Mouse (Mus musculus) stomach, embryonic 15.5 days (tissue): ENCODE results near the gene Gm20661. TPM values are rescaled to one million over a fixed set of nuclear protein-coding genes. Genes with fewer than 3 reads are reported as not detected.

Source experiments
- ATAC-seq: fragments of 200-750 bp; cut with Nextera tagmentation; 2 replicates; pipeline ENCODE4 v1.8.0; 2017; ENCODE audit warnings: low read depth, moderate number of reproducible peaks, moderate TSS enrichment; ENCODE audit not compliant: insufficient read depth, low FRiP score
- H3K27ac ChIP-seq: fragments of 300-500 bp; sonication (generic); 2 replicates; pipeline ENCODE4 v1.5.1; 2015; ENCODE audit warnings: mild to moderate bottlenecking, inconsistent platforms
- H3K27me3 ChIP-seq: fragments of 300-500 bp; sonication (generic); replicated peaks from 2 replicates; pipeline ENCODE4 v1.6.1; 2015; ENCODE audit warnings: inconsistent platforms
- H3K36me3 ChIP-seq: fragments of 300-500 bp; sonication (generic); 2 replicates; pipeline ENCODE4 v1.6.1; 2015; ENCODE audit warnings: inconsistent platforms
- H3K4me1 ChIP-seq: fragments of 300-500 bp; sonication (generic); 2 replicates; pipeline ENCODE4 v1.6.1; 2015; ENCODE audit warnings: inconsistent platforms
- H3K4me2 ChIP-seq: fragments of 300-500 bp; sonication (generic); 2 replicates; pipeline ENCODE4 v1.6.1; 2015; ENCODE audit warnings: mild to moderate bottlenecking, inconsistent platforms
- H3K4me3 ChIP-seq: fragments of 300-500 bp; sonication (generic); replicated peaks from 2 replicates; pipeline ENCODE4 v1.5.1; 2015; ENCODE audit warnings: inconsistent platforms
- H3K9ac ChIP-seq: fragments of 300-500 bp; sonication (generic); 2 replicates; pipeline ENCODE4 v1.6.1; 2015; ENCODE audit warnings: inconsistent platforms
- H3K9me3 ChIP-seq: fragments of 300-500 bp; sonication (generic); 2 replicates; pipeline ENCODE4 v1.6.1; 2016; ENCODE audit warnings: inconsistent platforms
- WGBS: fragments of 180-500 bp; shearing (Covaris S2); methylation state at CpG from one replicate; pipeline ENCODE4 v1.1.7; 2015; 5-methylcytosine and 5-hydroxymethylcytosine counted together
- polyA plus RNA-seq: library from polyadenylated mRNA; unstranded; fragments of >200 nt; fragmentation: Nextera tagmentation; extraction: Ambion mirVana; gene quantifications from 2 replicates; pipeline ENCODE4 v1.2.1, GENCODE M21; 2015

Gm20661 gene
- polyA plus RNA-seq, 1 experiment from 2014 or later = 6.1 TPM

GRCm38 (mm10) chr9:107955613-107956289 lies 27.1 kb upstream of the Gm20661 start:
- Histone ChIP-seq H3K9ac (no peak overlapping the region), H3K4me3 (no peak overlapping the region), H3K36me3 (peaks cover 19% of the 10 kb centered on the region; the same call in 1 of the 2 replicates), H3K27me3 (no peaks in the 10 kb centered on the region), H3K9me3 (no peaks in the 10 kb centered on the region), H3K4me2 (no peak overlapping the region), H3K27ac (no peak overlapping the region), H3K4me1 (peaks cover 9% of the 10 kb centered on the region)
- no peak for ATAC-seq
- 72% methylated on average over 6 of the region's 6 CpGs for WGBS

GRCm38 (mm10) chr9:107957141-107957540 lies 25.7 kb upstream of the Gm20661 start:
- H3K36me3 ChIP-seq = peaks cover 19% of the 10 kb centered on the region; the same call in 1 of the 2 replicates
- no peak for ATAC-seq

GRCm38 (mm10) chr9:107959896-107960295 lies 23.0 kb upstream of the Gm20661 start:
- Histone ChIP-seq H3K4me3 (no peak overlapping the region), H3K27me3 (no peaks in the 10 kb centered on the region), H3K4me2 (no peak overlapping the region), H3K9me3 (no peaks in the 10 kb centered on the region), H3K36me3 (peaks cover 19% of the 10 kb centered on the region; the same call in 1 of the 2 replicates), H3K4me1 (no peaks in the 10 kb centered on the region), H3K27ac (no peak overlapping the region), H3K9ac (no peak overlapping the region)
- ATAC-seq = no peak
- WGBS = 59% methylated on average over 6 of the region's 6 CpGs

More at GRCm38 (mm10) chr9:107957141-107957540, 25.7 kb upstream of the Gm20661 start:
- WGBS = 61% methylated on average over 6 of the region's 6 CpGs
- H3K27ac ChIP-seq = no peak overlapping the region
- H3K4me3 ChIP-seq = no peak overlapping the region
- no peak overlapping the region for H3K9ac ChIP-seq
- H3K9me3 ChIP-seq = no peaks in the 10 kb centered on the region
- no peaks in the 10 kb centered on the region for H3K4me1 ChIP-seq
- no peaks in the 10 kb centered on the region for H3K27me3 ChIP-seq
- H3K4me2 ChIP-seq = no peak overlapping the region

GRCm38 (mm10) chr9:107960928-107961327 lies 21.9 kb upstream of the Gm20661 start:
- 76% methylated on average over 4 of the region's 4 CpGs for WGBS
- H3K9ac ChIP-seq = no peak overlapping the region
- ATAC-seq = no peak
- H3K9me3 ChIP-seq = no peaks in the 10 kb centered on the region
- no peak overlapping the region for H3K27ac ChIP-seq
- no peaks in the 10 kb centered on the region for H3K4me1 ChIP-seq
- H3K27me3 ChIP-seq = no peaks in the 10 kb centered on the region
- peaks cover 18% of the 10 kb centered on the region; the same call in 1 of the 2 replicates for H3K36me3 ChIP-seq
- H3K4me2 ChIP-seq = no peak overlapping the region
- no peak overlapping the region for H3K4me3 ChIP-seq

- 86% methylated on average over 10 of the region's 10 CpGs for WGBS
- no peak overlapping the region for H3K4me2 ChIP-seq
- peaks cover 15% of the 10 kb centered on the region; the same call in 1 of the 2 replicates for H3K36me3 ChIP-seq
- no peak overlapping the region for H3K27ac ChIP-seq
- H3K9ac ChIP-seq = no peak overlapping the region
- H3K4me3 ChIP-seq = no peak overlapping the region
- no peaks in the 10 kb centered on the region for H3K27me3 ChIP-seq
- ATAC-seq = no peak
- H3K9me3 ChIP-seq = no peaks in the 10 kb centered on the region
- H3K4me1 ChIP-seq = no peaks in the 10 kb centered on the region
Measured at GRCm38 (mm10) chr9:107961351-107961762, 21.5 kb upstream of the Gm20661 start.

- no peak overlapping the region for H3K9ac ChIP-seq
- H3K4me1 ChIP-seq = no peaks in the 10 kb centered on the region
- H3K27me3 ChIP-seq = no peaks in the 10 kb centered on the region
- no peak overlapping the region for H3K4me3 ChIP-seq
- no peak for ATAC-seq
- 55% methylated on average over 5 of the region's 5 CpGs for WGBS
- H3K9me3 ChIP-seq = no peaks in the 10 kb centered on the region
- H3K27ac ChIP-seq = no peak overlapping the region; the same call in 1 of the 2 replicates
- peaks cover 15% of the 10 kb centered on the region; the same call in 1 of the 2 replicates for H3K36me3 ChIP-seq
- H3K4me2 ChIP-seq = no peak overlapping the region
Measured at GRCm38 (mm10) chr9:107961881-107962280, 21.0 kb upstream of the Gm20661 start.

GRCm38 (mm10) chr9:107962916-107963315 lies 19.9 kb upstream of the Gm20661 start:
- peaks cover 15% of the 10 kb centered on the region; the same call in 1 of the 2 replicates for H3K36me3 ChIP-seq
- H3K4me1 ChIP-seq = no peaks in the 10 kb centered on the region
- H3K9ac ChIP-seq = no peak overlapping the region
- H3K4me2 ChIP-seq = no peak overlapping the region
- no peaks in the 10 kb centered on the region for H3K9me3 ChIP-seq
- H3K4me3 ChIP-seq = no peak overlapping the region
- no peak overlapping the region for H3K27ac ChIP-seq
- no peak for ATAC-seq
- no peaks in the 10 kb centered on the region for H3K27me3 ChIP-seq
- WGBS = 96% methylated on average over 9 of the region's 9 CpGs

GRCm38 (mm10) chr9:107963700-107964099 lies 19.2 kb upstream of the Gm20661 start:
- ATAC-seq = peak; percentile 71; the same call in 1 of the 2 replicates
- no peak overlapping the region for H3K4me2 ChIP-seq
- H3K36me3 ChIP-seq = peaks cover 15% of the 10 kb centered on the region; the same call in 1 of the 2 replicates
- no peak overlapping the region for H3K27ac ChIP-seq
- no peaks in the 10 kb centered on the region for H3K27me3 ChIP-seq
- no peaks in the 10 kb centered on the region for H3K4me1 ChIP-seq
- H3K4me3 ChIP-seq = no peak overlapping the region
- no peak overlapping the region for H3K9ac ChIP-seq
- no peaks in the 10 kb centered on the region for H3K9me3 ChIP-seq
- 17% methylated on average over 5 of the region's 5 CpGs for WGBS

- Histone ChIP-seq H3K9me3 (no peaks in the 10 kb centered on the region), H3K4me1 (no peaks in the 10 kb centered on the region), H3K27ac (no peak overlapping the region), H3K4me2 (no peak overlapping the region), H3K36me3 (peaks cover 5% of the 10 kb centered on the region; the same call in 1 of the 2 replicates), H3K9ac (no peak overlapping the region), H3K4me3 (no peak overlapping the region), H3K27me3 (no peaks in the 10 kb centered on the region)
- no peak for ATAC-seq
- 89% methylated on average over 9 of the region's 9 CpGs for WGBS
Measured at GRCm38 (mm10) chr9:107964681-107965080, 18.2 kb upstream of the Gm20661 start.

GRCm38 (mm10) chr9:107966676-107967075 lies 16.2 kb upstream of the Gm20661 start:
- H3K4me2 ChIP-seq = no peak overlapping the region
- no peak overlapping the region for H3K9ac ChIP-seq
- peaks cover 12% of the 10 kb centered on the region; the same call in 1 of the 2 replicates for H3K36me3 ChIP-seq
- WGBS = 81% methylated on average over 10 of the region's 10 CpGs
- H3K9me3 ChIP-seq = no peaks in the 10 kb centered on the region
- no peak overlapping the region for H3K4me3 ChIP-seq
- no peak for ATAC-seq
- H3K27ac ChIP-seq = no peak overlapping the region
- no peaks in the 10 kb centered on the region for H3K27me3 ChIP-seq
- H3K4me1 ChIP-seq = no peaks in the 10 kb centered on the region

- H3K9ac ChIP-seq = no peak overlapping the region
- 80% methylated on average over 6 of the region's 6 CpGs for WGBS
- H3K27ac ChIP-seq = no peak overlapping the region
- no peaks in the 10 kb centered on the region for H3K27me3 ChIP-seq
- ATAC-seq = no peak
- H3K9me3 ChIP-seq = no peaks in the 10 kb centered on the region
- no peak overlapping the region for H3K4me3 ChIP-seq
- no peak overlapping the region for H3K4me2 ChIP-seq
- H3K4me1 ChIP-seq = no peaks in the 10 kb centered on the region
- H3K36me3 ChIP-seq = peaks cover 12% of the 10 kb centered on the region; the same call in 1 of the 2 replicates
Measured at GRCm38 (mm10) chr9:107967437-107967836, 15.4 kb upstream of the Gm20661 start.

GRCm38 (mm10) chr9:107968531-107968930 lies 14.3 kb upstream of the Gm20661 start:
- no peak overlapping the region for H3K4me2 ChIP-seq
- no peak for ATAC-seq

More at GRCm38 (mm10) chr9:107968531-107968930, 14.3 kb upstream of the Gm20661 start:
- H3K36me3 ChIP-seq = peaks cover 12% of the 10 kb centered on the region; the same call in 1 of the 2 replicates
- no peaks in the 10 kb centered on the region for H3K9me3 ChIP-seq
- H3K27ac ChIP-seq = no peak overlapping the region
- H3K4me3 ChIP-seq = no peak overlapping the region
- H3K9ac ChIP-seq = no peak overlapping the region
- no peaks in the 10 kb centered on the region for H3K4me1 ChIP-seq
- 85% methylated on average over 7 of the region's 7 CpGs for WGBS
- no peaks in the 10 kb centered on the region for H3K27me3 ChIP-seq
